In the genomic region with DNA sequence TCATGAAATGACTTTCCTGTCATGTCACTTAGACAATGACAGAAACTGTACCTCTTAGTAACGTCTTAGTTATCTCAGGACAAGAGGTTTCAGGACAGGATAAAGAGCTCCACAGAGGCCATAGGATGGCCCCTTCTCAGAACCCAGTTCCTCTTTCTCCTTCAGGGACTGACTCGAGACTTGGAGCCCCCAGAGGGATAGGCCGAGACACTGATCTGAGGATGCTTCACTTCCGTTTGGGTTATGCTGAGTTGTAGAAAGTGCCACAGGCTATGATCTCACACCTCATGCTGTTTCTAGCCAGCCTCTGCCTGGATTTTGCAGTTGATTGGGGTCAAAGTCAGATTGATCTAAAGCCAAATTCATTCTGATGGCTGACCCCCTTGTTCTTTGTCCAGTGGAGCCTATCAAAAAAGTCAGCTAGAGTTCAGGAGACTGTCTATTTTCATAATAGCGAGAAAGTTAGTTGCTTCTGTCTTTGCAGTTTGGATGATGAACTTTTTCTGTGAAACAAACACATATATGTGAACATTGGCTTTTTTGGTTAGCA, we compare ENCODE assay signal across 29 mouse cellular contexts.
DNase-seq lines count a peak whose midpoint lies in the region; ATAC-seq and TF ChIP-seq lines count a peak whose summit lies in the region.
"Had no signal": no experiment of that assay in that cellular context is flagged by ENCODE, and none has a peak within 500 bp of the region (broad histone marks: within the 10 kb centered on the region; RNA-seq: fewer than 3 reads in every experiment).

No protein-coding gene starts in this region.

- 49% methylated on average over 5 of the region's 5 CpGs for WGBS in kidney, adult 2 months
- WGBS in kidney, embryonic 15.5 days, result 76% methylated on average over 5 of the region's 5 CpGs
- WGBS in hindbrain, embryonic 12.5 days, result 80% methylated on average over 5 of the region's 5 CpGs

- ATAC-seq in kidney, embryonic 15.5 days (replicated peaks; ENCODE audit: low FRiP score), result no peak
- ATAC-seq in hindbrain, embryonic 12.5 days (ENCODE audit: low FRiP score), result no peak
- ATAC-seq: activated CD4-positive, CD25-positive, alpha-beta regulatory T cell, adult 4 months; CD4-positive, CD25-positive, alpha-beta regulatory T cell, adult 4 months; forebrain, embryonic 14.5 days; forebrain, embryonic 16.5 days; Patski had no signal

- no peak overlapping the region for H3K27ac ChIP-seq in kidney, adult 2 months (ENCODE audit: insufficient read depth, low read depth, low read length)
- no peak overlapping the region for H3K27ac ChIP-seq in kidney, embryonic 15.5 days
- no peak overlapping the region for H3K27ac ChIP-seq in CH12.LX (ENCODE audit: insufficient read depth, low read depth)
- no peak overlapping the region for H3K27ac ChIP-seq in hindbrain, embryonic 12.5 days
- H3K27ac ChIP-seq: embryonic facial prominence, embryonic 13.5 days; embryonic facial prominence, embryonic 15.5 days; forebrain, embryonic 10.5 days; forebrain, embryonic 12.5 days had no signal

- H3K4me3 ChIP-seq in kidney, adult 2 months (ENCODE audit: insufficient read depth, low read depth, low read length), result no peak overlapping the region
- no peak overlapping the region for H3K4me3 ChIP-seq in kidney, embryonic 15.5 days (replicated peaks)
- no peak overlapping the region for H3K4me3 ChIP-seq in CH12.LX (replicated peaks in 1 of 3; ENCODE audit: low read depth in 2 of 3, low read length in 2 of 3, poor library complexity in 1 of 3)
- H3K4me3 ChIP-seq in hindbrain, embryonic 12.5 days, result no peak overlapping the region
- H3K4me3 ChIP-seq: embryonic facial prominence, embryonic 13.5 days; embryonic facial prominence, embryonic 15.5 days; erythroblast, embryonic 14.5 days; forebrain, embryonic 10.5 days; forebrain, embryonic 12.5 days had no signal

- no peaks in the 10 kb centered on the region for H3K27me3 ChIP-seq in kidney, adult 2 months (replicated peaks; ENCODE audit: control insufficient read depth, insufficient read depth, low read length)
- H3K27me3 ChIP-seq in kidney, embryonic 15.5 days, result no peaks in the 10 kb centered on the region
- no peaks in the 10 kb centered on the region for H3K27me3 ChIP-seq in CH12.LX (replicated peaks)
- no peaks in the 10 kb centered on the region for H3K27me3 ChIP-seq in hindbrain, embryonic 12.5 days
- H3K27me3 ChIP-seq: embryonic facial prominence, embryonic 13.5 days; embryonic facial prominence, embryonic 15.5 days; forebrain, embryonic 12.5 days; Patski had no signal

- dilution Hi-C loops in CH12.LX (cut with MboI; ENCODE audit: extremely low pct_ligation_motif_present, extremely low pct_unique_long_range_greater_than_20kb, low sequenced_read_pairs), result no loop called here

- no peak for TF ChIP-seq CTCF in kidney, adult 2 months (conservative IDR thresholded peaks at IDR 0.05; ENCODE audit: insufficient read depth, insufficient read length, low read depth, low read length)
- no peak for TF ChIP-seq CTCF in CH12.LX (conservative IDR thresholded peaks at IDR 0.05 in 1 of 2, IDR thresholded peaks at IDR 0.05 in 1 of 2; ENCODE audit: low read depth in 2 of 2, low read length in 2 of 2)

- no peak for TF ChIP-seq EP300 in CH12.LX (IDR thresholded peaks at IDR 0.05; ENCODE audit: low read length)

- H3K79me2 ChIP-seq in CH12.LX (replicated peaks; ENCODE audit: control insufficient read depth, extremely low read depth, insufficient read depth, poor library complexity, severe bottlenecking), result no peaks in the 10 kb centered on the region

- in situ Hi-C loops in CH12.LX (cut with MboI; ENCODE audit: low pct_ligation_motif_present, low pct_unique_long_range_greater_than_20kb, low sequenced_read_pairs), result no loop called here

- no peaks in the 10 kb centered on the region for H3K9me3 ChIP-seq in kidney, embryonic 15.5 days (replicated peaks)
- no peaks in the 10 kb centered on the region for H3K9me3 ChIP-seq in CH12.LX (replicated peaks; ENCODE audit: low read length)
- H3K9me3 ChIP-seq in hindbrain, embryonic 12.5 days (replicated peaks), result no peaks in the 10 kb centered on the region
- H3K9me3 ChIP-seq: embryonic facial prominence, embryonic 13.5 days; embryonic facial prominence, embryonic 15.5 days; forebrain, embryonic 10.5 days; forebrain, embryonic 12.5 days had no signal

- no peaks in the 10 kb centered on the region; the same call in 1 of the 2 replicates for H3K4me1 ChIP-seq in kidney, adult 2 months (ENCODE audit: control insufficient read depth, insufficient read depth, low read length)
- H3K4me1 ChIP-seq in kidney, embryonic 15.5 days, result no peaks in the 10 kb centered on the region
- H3K4me1 ChIP-seq in CH12.LX (ENCODE audit: control insufficient read depth in 1 of 2, insufficient read depth in 2 of 2), result peaks cover 0 to 35% of the 10 kb centered on the region in 2 experiments; a peak in 2 of 4 replicates
- no peaks in the 10 kb centered on the region for H3K4me1 ChIP-seq in hindbrain, embryonic 12.5 days
- H3K4me1 ChIP-seq: embryonic facial prominence, embryonic 13.5 days; embryonic facial prominence, embryonic 15.5 days; forebrain, embryonic 10.5 days; forebrain, embryonic 12.5 days had no signal

- no peaks in the 10 kb centered on the region for H3K36me3 ChIP-seq in kidney, adult 2 months (ENCODE audit: control insufficient read depth, insufficient read depth, low read length)
- H3K36me3 ChIP-seq in kidney, embryonic 15.5 days, result no peaks in the 10 kb centered on the region
- no peaks in the 10 kb centered on the region for H3K36me3 ChIP-seq in CH12.LX (replicated peaks in 1 of 2; ENCODE audit: control insufficient read depth in 1 of 2, insufficient read depth in 1 of 2, low read length in 1 of 2)
- H3K36me3 ChIP-seq in hindbrain, embryonic 12.5 days, result no peaks in the 10 kb centered on the region
- H3K36me3 ChIP-seq: embryonic facial prominence, embryonic 13.5 days; embryonic facial prominence, embryonic 15.5 days; forebrain, embryonic 10.5 days; forebrain, embryonic 12.5 days had no signal

- no peak overlapping the region for H3K4me2 ChIP-seq in kidney, embryonic 15.5 days
- no peak overlapping the region for H3K4me2 ChIP-seq in CH12.LX (ENCODE audit: insufficient read depth, low read depth, poor library complexity, severe bottlenecking)
- H3K4me2 ChIP-seq in hindbrain, embryonic 12.5 days (replicated peaks), result no peak overlapping the region
- H3K4me2 ChIP-seq: embryonic facial prominence, embryonic 13.5 days; embryonic facial prominence, embryonic 15.5 days; forebrain, embryonic 12.5 days had no signal

- H3K9ac ChIP-seq in kidney, embryonic 15.5 days, result no peak overlapping the region
- no peak overlapping the region for H3K9ac ChIP-seq in CH12.LX (ENCODE audit: insufficient read depth, low read depth)
- H3K9ac ChIP-seq in hindbrain, embryonic 12.5 days, result no peak overlapping the region
- H3K9ac ChIP-seq: embryonic facial prominence, embryonic 13.5 days; embryonic facial prominence, embryonic 15.5 days; forebrain, embryonic 12.5 days had no signal

- no peak for TF ChIP-seq POLR2A in kidney, adult 2 months (IDR thresholded peaks at IDR 0.05; ENCODE audit: low read depth, low read length)
- TF ChIP-seq POLR2A in CH12.LX (IDR thresholded peaks at IDR 0.05; ENCODE audit: low read depth, low read length), result no peak

- DNase-seq in kidney, adult 2 months, result peak; percentile 67
- peak; percentile 77 for DNase-seq in kidney, adult 9 months
- DNase-seq in kidney, adult 18-20 months, result no peak
- DNase-seq in 3T3-L1 (ENCODE audit: low read depth, low spot score) (peak; percentile 13), CH12.LX (ENCODE audit: extremely low read depth) (peak; percentile 67)
- DNase-seq in adrenal gland, adult (ENCODE audit: inconsistent age in 2 of 2, low spot score in 1 of 2), result no peak
- DNase-seq: adrenal gland, adult 2 months; adrenal gland, postnatal 10 days; adrenal gland, postnatal 25 days; B cell, adult 2 months; cerebellum, adult 11 months; cerebellum, adult 18-20 months; cerebellum, adult 8-10 months; cerebellum, adult 9-11 months; cerebellum, postnatal 14 days; cerebellum, postnatal 36 days; embryo, embryonic 11 days had no signal

- TF ChIP-seq RAD21 in CH12.LX (IDR thresholded peaks at IDR 0.05; ENCODE audit: low read depth, low read length), result no peak

TF ChIP-seq in CH12.LX, 34 proteins besides CTCF, POLR2A, EP300 and RAD21:
- TF ChIP-seq ELF1 (IDR thresholded peaks at IDR 0.05; ENCODE audit: low read depth, low read length) (no peak), ZKSCAN1 (IDR thresholded peaks at IDR 0.05; ENCODE audit: borderline replicate concordance, low read depth, low read length) (no peak)

Comparison
In these comparisons a context has a peak if more than half of its experiments do, and no peak if none do; other contexts are left out.
1. DNase-seq: peak in kidney, adult 2 months (single experiment), kidney, adult 9 months (single experiment), 3T3-L1 (single experiment) and CH12.LX (single experiment); none in kidney, adult 18-20 months (single experiment) and adrenal gland, adult (0 of 2).